Mouse (Mus musculus) cortical plate, adult 2 months (tissue): ENCODE data around the gene Musk.

Experiments used
- CTCF ChIP-seq: fragments of 200-500 bp; IDR thresholded peaks from 2 replicates; pipeline ENCODE4 v1.5.1; 2011; ENCODE audit warnings: mild to moderate bottlenecking, control low read depth, low read length; ENCODE audit not compliant: insufficient read depth; ENCODE audit errors: extremely low read depth
- POLR2A ChIP-seq: fragments of 200-500 bp; IDR thresholded peaks from 2 replicates; pipeline ENCODE4 v1.6.1; 2011; ENCODE audit warnings: mild to moderate bottlenecking, low read length, control low read depth; ENCODE audit not compliant: insufficient read depth; ENCODE audit errors: extremely low read depth

- TF ChIP-seq POLR2A (no peak), CTCF (peak; percentile 30; the same call in 1 of the 2 replicates)
Observed at GRCm38 (mm10) chr4:58419225-58419624, 133.5 kb downstream of the Musk start.
